Mouse (Mus musculus) cerebellum, postnatal 14 days (tissue): Measurements from ENCODE around the gene Ick.
"Not testable (repeated sequence)": the region's sequence is repeated elsewhere in the genome, so short reads cannot be mapped to it uniquely, and the experiment has no call there.

ENCODE experiments used
- DNase-seq, 2 experiments: peaks; one replicate each; pipeline ENCODE4 v3.0.0; 2021; ENCODE audit warnings: mixed read lengths in 2 of 2

The Ick gene

GRCm38 (mm10) chr9:78105501-78105932 lies 3.5 kb upstream of the Ick start:
- DNase-seq = no peak

- DNase-seq = no peak
Observed at GRCm38 (mm10) chr9:78106821-78107220, 2.2 kb upstream of the Ick start.

GRCm38 (mm10) chr9:78107582-78107911 lies 1.4 kb upstream of the Ick start:
- DNase-seq = no peak

- DNase-seq = peak; percentile 87 to 92
Observed at GRCm38 (mm10) chr9:78107912-78108795, 838 bp upstream of the Ick start.

GRCm38 (mm10) chr9:78109656-78110055 lies 664 bp downstream of the Ick start:
- peak; percentile 40 to 50 for DNase-seq

GRCm38 (mm10) chr9:78111456-78111855 lies 2.5 kb downstream of the Ick start:
- DNase-seq = no peak

GRCm38 (mm10) chr9:78112770-78113537 lies 4.0 kb downstream of the Ick start:
- DNase-seq = peak; percentile 96 to 97

- DNase-seq = no peak
Observed at GRCm38 (mm10) chr9:78113538-78113885, 4.5 kb downstream of the Ick start.

GRCm38 (mm10) chr9:78115746-78116145 lies 6.8 kb downstream of the Ick start:
- DNase-seq = no peak

- no peak for DNase-seq
Observed at GRCm38 (mm10) chr9:78117690-78118089, 8.7 kb downstream of the Ick start.

GRCm38 (mm10) chr9:78121358-78121757 lies 12.4 kb downstream of the Ick start:
- no peak for DNase-seq

GRCm38 (mm10) chr9:78121985-78122384 lies 13.0 kb downstream of the Ick start:
- DNase-seq = no peak

- no peak for DNase-seq
Observed at GRCm38 (mm10) chr9:78122939-78123712, 14.1 kb downstream of the Ick start.

GRCm38 (mm10) chr9:78124297-78124696 lies 15.3 kb downstream of the Ick start:
- no peak for DNase-seq

- DNase-seq = no peak
Observed at GRCm38 (mm10) chr9:78126007-78126406, 17.0 kb downstream of the Ick start.

GRCm38 (mm10) chr9:78126643-78127042 lies 17.7 kb downstream of the Ick start:
- DNase-seq = no peak

GRCm38 (mm10) chr9:78135658-78136057 lies 26.7 kb downstream of the Ick start:
- no peak for DNase-seq

GRCm38 (mm10) chr9:78138044-78138676 lies 29.2 kb downstream of the Ick start:
- DNase-seq = no peak

GRCm38 (mm10) chr9:78139463-78139862 lies 30.5 kb downstream of the Ick start:
- DNase-seq = no peak

- DNase-seq = no peak
Observed at GRCm38 (mm10) chr9:78146099-78146498, 37.1 kb downstream of the Ick start.

- peak in 1 of 2 experiments; percentile 30 for DNase-seq
Observed at GRCm38 (mm10) chr9:78146627-78147026, 37.6 kb downstream of the Ick start.

- DNase-seq = no peak
Observed at GRCm38 (mm10) chr9:78148149-78148548, 39.2 kb downstream of the Ick start.

GRCm38 (mm10) chr9:78149770-78150169 lies 40.8 kb downstream of the Ick start:
- not testable (repeated sequence) for DNase-seq
